Mouse (Mus musculus): Measurements from ENCODE around the gene Mrto4.
"Not testable (repeated sequence)": the region's sequence is repeated elsewhere in the genome, so short reads cannot be mapped to it uniquely, and the experiment has no call there.

Mrto4 gene

DNA sequence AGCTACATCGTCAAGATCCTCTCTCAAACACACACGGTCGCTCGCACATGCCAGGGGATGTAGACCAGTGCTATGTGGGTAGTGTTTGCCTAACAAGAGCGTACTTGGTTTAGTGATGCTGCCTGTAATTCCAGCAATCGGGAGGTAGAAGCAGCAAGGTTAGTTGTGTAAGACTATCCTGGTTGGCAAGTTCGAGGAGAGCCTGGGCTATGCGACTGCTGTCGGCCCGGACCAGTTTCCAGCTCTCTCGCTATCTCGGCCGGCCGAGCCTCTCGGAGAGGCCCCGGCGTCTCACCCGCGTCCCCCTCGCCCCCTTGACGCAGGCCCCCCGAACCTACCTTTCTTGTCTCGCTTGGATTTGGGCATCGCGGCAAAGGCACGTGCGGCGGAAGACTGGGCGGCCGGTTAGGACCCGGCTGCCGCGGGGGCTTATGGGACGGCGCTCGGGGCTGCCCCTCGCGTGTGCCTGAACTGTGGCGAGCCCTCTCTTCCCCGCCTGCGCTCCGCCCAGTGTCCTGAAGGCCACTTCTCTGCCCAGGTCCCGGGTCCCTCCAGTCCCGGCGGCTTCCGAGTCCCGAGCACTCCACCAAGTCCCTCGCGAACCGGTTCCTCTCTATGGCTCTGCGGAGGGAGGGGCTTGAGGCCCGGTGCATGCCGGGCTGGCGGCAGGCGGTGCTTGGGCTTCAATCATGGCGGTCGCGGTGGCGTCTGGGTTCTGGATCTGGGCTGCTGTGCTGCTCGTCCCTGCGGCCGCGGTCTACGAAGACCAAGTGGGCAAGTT is at the start of gene Mrto4, which contains the start of the genes Emc1 and Ubr4:
Gene Mrto4, minus strand, starts transcription at position 646 of the 781 bp plus-strand sequence.
Gene Emc1, plus strand, starts transcription at position 657 of the 781 bp plus-strand sequence.
Gene Ubr4, plus strand, starts transcription at position 679 of the 781 bp plus-strand sequence.
- DNase-seq (ENCODE audit: low read depth, low spot score) = peak; percentile 73

DNA sequence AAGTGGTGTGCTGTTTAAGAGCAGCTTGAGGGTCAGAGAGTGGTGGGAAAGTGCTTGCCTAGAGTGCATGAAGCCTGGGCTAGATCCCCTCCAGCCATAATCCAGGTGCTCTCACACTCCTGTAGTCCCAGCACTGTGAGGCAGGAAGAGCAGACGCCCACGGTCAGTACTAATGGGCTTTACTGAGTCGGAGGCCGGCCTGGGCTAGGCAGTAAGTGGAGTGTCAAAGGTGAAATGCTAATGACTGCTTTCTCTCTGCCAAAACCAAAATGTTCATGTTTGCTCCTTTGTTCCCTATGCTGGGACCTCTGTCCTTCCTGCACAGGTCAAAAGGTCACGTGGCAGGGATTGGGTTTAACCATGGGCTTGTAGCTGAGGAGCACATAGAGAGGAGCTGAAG is 48.1 kb upstream of the Mrto4 start:
- DNase-seq (ENCODE audit: low read depth, low spot score) = no peak

- DNase-seq (ENCODE audit: low read depth, low spot score) = no peak
Observed at GRCm38 (mm10) chr4:139395431-139395830, 43.1 kb upstream of the Mrto4 start.

- no peak for DNase-seq (ENCODE audit: low read depth, low spot score)
Observed at GRCm38 (mm10) chr4:139389557-139389956, 37.2 kb upstream of the Mrto4 start.

DNA sequence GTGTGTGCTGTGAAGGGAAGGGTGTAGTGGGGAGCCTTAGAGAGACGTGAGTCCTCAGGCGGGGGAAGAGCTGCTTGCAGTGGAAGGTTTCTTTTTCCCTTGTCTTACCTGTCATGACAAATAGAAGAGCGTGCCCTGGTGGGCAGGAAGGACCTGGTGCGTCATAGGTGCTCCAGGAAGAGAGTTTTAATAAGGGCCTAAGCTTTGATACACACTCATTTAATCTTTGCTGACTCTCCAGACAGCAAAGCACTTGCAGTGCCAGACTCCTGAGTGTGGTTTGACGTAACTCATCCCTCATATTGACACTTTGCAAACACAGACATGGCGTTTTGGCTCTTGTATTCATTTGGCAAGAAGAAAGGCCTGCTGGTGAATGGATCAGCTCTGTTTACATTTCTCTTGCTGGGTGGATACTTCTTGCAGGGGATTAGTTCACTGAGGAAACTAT is 34.5 kb upstream of the Mrto4 start:
- no peak for DNase-seq (ENCODE audit: low read depth, low spot score)

DNA sequence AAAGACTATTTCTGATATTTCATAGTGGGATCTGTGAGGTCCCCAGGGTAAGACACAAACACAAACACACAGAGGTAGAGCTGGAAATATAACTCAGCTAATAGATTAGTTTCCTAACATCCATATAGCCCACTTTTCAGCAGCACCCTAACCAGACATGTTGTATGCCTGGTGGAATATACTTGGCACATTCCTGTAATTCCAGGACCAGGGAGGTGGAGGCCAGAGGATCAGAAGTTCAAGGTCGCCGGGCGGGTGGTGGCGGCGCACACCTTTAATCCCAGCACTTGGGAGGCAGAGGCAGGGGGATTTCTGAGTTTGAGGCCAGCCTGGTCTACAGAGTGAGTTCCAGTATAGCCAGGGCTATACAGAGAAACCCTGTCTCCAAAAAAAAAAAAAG is 33.5 kb upstream of the Mrto4 start:
- not testable (repeated sequence) for DNase-seq (ENCODE audit: low read depth, low spot score)

DNA sequence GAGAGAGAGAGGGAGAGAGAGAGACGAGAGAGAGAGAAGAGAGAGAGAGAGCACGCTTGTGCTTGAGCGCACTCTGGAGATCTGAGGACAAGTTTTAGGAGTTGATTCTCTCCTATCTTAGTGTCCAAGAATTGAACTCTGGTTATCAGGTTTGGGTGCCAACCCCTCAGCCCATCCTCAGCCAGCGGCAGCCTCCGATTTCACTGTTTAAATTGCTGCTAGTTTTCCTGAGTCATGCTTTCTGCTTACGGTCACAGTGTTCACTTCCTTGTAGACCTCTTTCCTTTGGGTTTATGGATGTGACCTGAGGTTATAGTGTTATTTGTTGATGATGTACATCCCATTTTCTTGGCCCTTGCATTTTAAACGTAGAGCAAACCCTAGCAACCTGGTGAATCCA is 29.9 kb upstream of the Mrto4 start:
- no peak for DNase-seq (ENCODE audit: low read depth, low spot score)

DNA sequence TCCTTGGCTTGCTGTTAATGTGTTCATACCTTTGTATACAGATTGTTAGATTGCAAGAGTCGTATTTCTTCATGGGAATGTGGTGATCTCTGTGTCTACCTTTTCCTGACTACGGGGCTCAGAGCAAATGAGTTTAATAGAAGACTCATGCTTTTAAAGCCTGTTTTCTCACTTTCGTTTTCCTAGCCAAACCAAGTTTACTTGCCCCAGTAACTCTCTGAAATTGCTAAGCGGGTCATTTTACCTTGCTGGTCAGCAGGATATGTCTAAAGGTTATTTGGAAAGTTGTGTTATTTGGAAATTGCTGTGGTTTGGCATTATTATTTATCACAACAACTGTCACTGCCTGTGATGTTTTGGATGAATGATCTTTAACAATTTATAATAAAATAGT is 29.1 kb upstream of the Mrto4 start:
- no peak for DNase-seq (ENCODE audit: low read depth, low spot score)

DNA sequence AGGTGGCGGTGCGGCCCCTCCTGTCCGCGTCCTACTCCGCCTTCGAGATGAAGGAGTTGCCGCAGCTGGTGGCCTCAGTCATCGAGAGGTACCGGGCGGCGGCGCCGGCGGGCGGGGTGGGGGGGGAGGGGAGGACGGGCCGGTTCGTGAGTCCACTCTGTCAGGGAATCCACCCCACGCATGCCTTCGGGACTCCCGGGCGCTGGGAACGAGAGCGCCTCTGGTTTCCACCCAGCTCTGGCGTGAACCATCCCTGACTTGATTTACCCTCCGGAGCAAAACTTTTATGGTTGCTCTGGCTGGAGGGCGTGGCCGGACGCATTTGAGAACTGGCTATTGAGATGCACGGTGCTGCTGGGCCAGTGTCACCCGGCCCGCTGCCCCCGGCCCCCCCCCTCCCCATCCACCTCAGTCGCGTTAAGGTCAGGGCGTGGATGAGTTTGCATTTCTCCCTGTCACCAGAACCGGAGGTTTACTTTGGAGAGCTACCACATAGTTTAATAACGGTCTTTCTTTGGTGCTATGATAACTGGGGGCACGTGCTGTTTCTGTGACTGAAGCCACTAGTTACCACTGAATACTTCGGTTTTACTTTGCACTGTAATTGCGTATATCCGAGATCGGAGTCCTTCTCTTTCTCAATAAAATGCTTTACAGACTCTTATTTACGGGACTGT is 28.5 kb upstream of the Mrto4 start:
- DNase-seq (ENCODE audit: low read depth, low spot score) = no peak

- DNase-seq (ENCODE audit: low read depth, low spot score) = peak; percentile 100
Observed at GRCm38 (mm10) chr4:139380207-139380748, 27.9 kb upstream of the Mrto4 start.

- DNase-seq (ENCODE audit: low read depth, low spot score) = no peak
Observed at GRCm38 (mm10) chr4:139379719-139380118, 27.3 kb upstream of the Mrto4 start.

DNA sequence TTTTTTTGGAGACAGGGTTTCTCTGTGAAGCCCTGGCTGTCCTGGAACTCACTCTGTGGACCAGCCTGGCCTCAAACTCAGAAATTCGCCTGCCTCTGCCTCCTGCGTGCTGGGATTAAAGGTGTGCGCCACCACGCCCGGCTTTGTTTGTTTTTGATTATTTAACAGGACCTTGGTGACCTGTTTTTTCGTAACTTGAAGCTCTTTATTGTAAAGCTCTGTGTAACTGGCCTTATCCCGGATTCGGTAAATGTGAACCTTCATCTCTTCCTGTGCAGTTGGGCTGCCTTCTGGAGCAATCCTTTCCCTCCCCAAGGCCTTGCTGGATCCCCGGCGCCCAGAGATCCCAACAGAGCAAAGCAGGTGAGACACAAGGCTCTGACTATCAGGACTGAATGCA is 21.2 kb upstream of the Mrto4 start:
- no peak for DNase-seq (ENCODE audit: low read depth, low spot score)

GRCm38 (mm10) chr4:139373130-139373529 is 20.8 kb upstream of the Mrto4 start:
- DNase-seq (ENCODE audit: low read depth, low spot score) = no peak

DNA sequence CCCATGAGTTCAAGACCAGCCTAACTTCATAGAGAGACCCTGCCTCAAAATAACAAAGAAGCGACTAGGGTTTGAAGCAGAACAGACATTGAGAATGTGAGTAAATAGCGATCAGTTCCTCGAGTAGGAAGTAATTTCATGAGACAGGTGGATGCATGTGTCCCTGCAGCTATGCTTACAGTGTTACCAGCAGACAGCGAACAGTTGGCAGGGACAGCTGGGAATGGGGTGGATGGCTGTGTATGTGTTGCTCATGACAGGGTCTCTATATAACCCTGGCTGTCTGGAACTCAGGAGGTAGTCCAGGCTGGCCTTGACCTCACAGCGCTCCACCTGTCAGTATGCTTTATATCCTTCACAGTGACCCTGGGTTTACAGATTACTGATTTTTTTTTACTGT is 15.7 kb upstream of the Mrto4 start:
- no peak for DNase-seq (ENCODE audit: low read depth, low spot score)

DNA sequence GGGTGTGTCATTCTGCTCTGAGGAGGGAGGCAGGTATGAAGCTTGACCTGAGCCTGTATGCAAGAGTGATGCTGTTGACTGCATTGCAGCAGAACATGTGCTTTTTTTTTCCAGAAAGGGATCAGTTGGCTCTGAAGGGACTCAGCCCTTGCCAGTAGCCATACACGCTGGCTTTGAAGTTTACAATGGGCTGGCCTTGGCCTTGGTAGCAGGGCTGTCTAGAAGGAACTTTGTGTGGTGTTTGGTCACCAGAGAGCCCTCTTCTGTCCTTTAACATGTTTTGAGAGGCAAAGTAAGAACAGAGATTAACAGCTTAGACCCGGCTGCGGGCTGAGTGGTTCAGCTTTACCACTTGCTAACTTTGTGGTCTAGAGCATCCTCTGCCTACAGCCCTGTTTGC is 15.0 kb upstream of the Mrto4 start:
- no peak for DNase-seq (ENCODE audit: low read depth, low spot score)

DNA sequence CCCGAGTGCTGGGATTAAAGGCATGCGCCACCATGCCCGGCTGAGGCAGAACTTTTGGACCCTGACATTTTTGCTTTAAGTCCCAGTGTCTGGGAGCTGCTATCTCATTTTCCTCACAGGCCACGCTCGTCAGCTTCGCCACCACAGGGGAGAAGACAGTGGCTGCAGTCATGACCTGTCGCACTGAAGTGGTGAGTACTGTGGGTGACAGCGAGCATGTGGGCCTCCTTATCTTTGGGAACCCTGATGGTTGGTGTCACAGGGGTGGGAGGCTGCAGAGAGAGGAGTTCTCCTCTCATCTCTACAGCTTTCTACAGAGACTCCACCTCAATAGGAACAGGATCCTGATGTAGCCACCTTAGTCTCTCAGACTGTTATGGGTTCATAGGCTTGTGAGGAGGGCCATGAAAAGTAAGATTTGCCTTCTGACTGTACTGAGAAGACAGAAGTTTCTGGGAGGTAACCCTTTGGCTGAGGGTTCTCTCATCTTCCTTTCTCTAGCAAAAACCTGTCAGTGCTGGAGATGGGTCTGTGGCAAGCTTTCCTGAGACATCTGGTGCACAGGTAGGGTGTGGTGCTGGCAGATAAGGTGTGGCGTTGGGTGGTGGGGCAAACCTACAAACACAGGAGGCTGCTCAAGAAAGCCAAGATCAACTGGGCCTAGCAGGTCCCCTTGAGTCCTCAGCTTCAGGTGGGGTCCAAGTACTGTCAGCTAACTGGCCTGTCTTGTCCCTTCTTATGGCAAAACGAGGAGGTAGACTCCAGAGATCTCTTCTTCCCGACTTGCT is 8.6 kb upstream of the Mrto4 start:
- no peak for DNase-seq (ENCODE audit: low read depth, low spot score)

GRCm38 (mm10) chr4:139357211-139357610 is 4.8 kb upstream of the Mrto4 start:
- DNase-seq (ENCODE audit: low read depth, low spot score) = no peak

- no peak for DNase-seq (ENCODE audit: low read depth, low spot score)
Observed at GRCm38 (mm10) chr4:139352832-139353231, 456 bp upstream of the Mrto4 start.

DNA sequence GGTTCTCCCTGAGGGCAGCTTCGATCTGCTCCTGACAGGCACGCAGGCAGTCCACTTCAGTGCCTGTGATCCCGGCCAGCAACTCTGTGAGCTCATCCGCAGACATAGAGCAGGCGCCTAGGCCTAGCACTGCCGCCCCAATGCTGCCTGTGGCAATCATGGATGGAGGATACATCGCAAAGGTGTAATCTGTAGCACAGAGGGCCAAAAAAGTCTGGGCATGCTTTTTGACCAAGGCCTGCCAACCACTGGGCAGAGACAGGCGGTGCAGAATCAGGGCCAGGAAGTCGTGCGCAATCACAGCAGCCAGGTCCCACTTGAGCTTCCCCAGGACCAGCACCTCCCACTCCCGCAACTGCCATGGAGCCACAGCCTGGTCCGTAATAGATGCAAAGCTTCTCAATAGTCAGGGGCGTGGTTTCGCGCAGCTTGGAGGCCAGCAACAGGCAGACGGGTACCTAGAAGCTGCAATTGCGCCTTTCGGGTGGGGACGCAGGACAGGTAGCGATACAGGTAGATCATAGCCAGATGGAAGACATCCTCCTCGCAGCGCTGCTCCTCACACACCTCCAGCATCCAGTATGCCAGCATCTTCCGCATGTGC is 6.9 kb downstream of the Mrto4 start:
- DNase-seq (ENCODE audit: low read depth, low spot score) = no peak

GRCm38 (mm10) chr4:139343718-139344117 is 8.7 kb downstream of the Mrto4 start:
- DNase-seq (ENCODE audit: low read depth, low spot score) = no peak

- DNase-seq (ENCODE audit: low read depth, low spot score) = peak; percentile 33
Observed at GRCm38 (mm10) chr4:139341556-139342233, 10.7 kb downstream of the Mrto4 start.

Measured in retina, postnatal 7 days (tissue).